Mouse (Mus musculus) midbrain, embryonic 14.5 days (tissue): ENCODE data around the gene Isg20l2. TPM values are rescaled to one million over a fixed set of nuclear protein-coding genes. Genes with fewer than 3 reads are reported as not detected.

Experiments used
- ATAC-seq: fragments of 200-750 bp; cut with Nextera tagmentation; 2 replicates; pipeline ENCODE4 v1.8.0; 2017; ENCODE audit warnings: moderate number of reproducible peaks, moderate library complexity; ENCODE audit not compliant: low FRiP score, low TSS enrichment
- DNase-seq: peaks from one replicate; pipeline ENCODE4 v3.0.0-alpha.2; 2015
- H3K27ac ChIP-seq: fragments of 300-500 bp; sonication (generic); replicated peaks from 2 replicates; pipeline ENCODE4 v1.5.1; 2014; ENCODE audit warnings: mild to moderate bottlenecking, low read depth, low read length, moderate library complexity
- H3K27me3 ChIP-seq: fragments of 300-500 bp; sonication (generic); 2 replicates; pipeline ENCODE4 v1.6.1; 2014; ENCODE audit warnings: low read length, control low read depth, mixed read lengths; ENCODE audit not compliant: control insufficient read depth, insufficient read depth
- H3K36me3 ChIP-seq: fragments of 300-500 bp; sonication (generic); 2 replicates; pipeline ENCODE4 v1.6.1; 2014; ENCODE audit warnings: low read length, control low read depth; ENCODE audit not compliant: control insufficient read depth, insufficient read depth
- H3K4me1 ChIP-seq: fragments of 300-500 bp; sonication (generic); 2 replicates; pipeline ENCODE4 v1.6.1; 2014; ENCODE audit warnings: mild to moderate bottlenecking, antibody characterized with exemption, low read length, control low read depth; ENCODE audit not compliant: control insufficient read depth, insufficient read depth
- H3K4me2 ChIP-seq: fragments of 300-500 bp; sonication (generic); 2 replicates; pipeline ENCODE4 v1.6.1; 2014; ENCODE audit warnings: mild to moderate bottlenecking, low read length, moderate library complexity
- H3K4me3 ChIP-seq: fragments of 300-500 bp; sonication (generic); replicated peaks from 2 replicates; pipeline ENCODE4 v1.5.1; 2014; ENCODE audit warnings: low read depth, low read length
- H3K9ac ChIP-seq: fragments of 300-500 bp; sonication (generic); replicated peaks from 2 replicates; pipeline ENCODE4 v1.6.1; 2014; ENCODE audit warnings: mild to moderate bottlenecking, low read length, moderate library complexity
- H3K9me3 ChIP-seq: fragments of 300-500 bp; sonication (generic); 2 replicates; pipeline ENCODE4 v1.6.1; 2016; ENCODE audit warnings: low read length, control low read depth, mixed read lengths; ENCODE audit not compliant: control insufficient read depth
- WGBS: fragments of 180-500 bp; shearing (Covaris S2); extraction: QIAGEN DNeasy Blood & Tissue Kit; methylation state at CpG from one replicate; pipeline ENCODE4 v1.1.7; 2014; 5-methylcytosine and 5-hydroxymethylcytosine counted together
- polyA plus RNA-seq: library from polyadenylated mRNA; unstranded; fragments of >200 nt; fragmentation: Nextera tagmentation; extraction: Ambion mirVana; gene quantifications from 2 replicates; pipeline ENCODE4 v1.2.1, GENCODE M21; 2014

Gene Isg20l2
- polyA plus RNA-seq, 1 experiment from 2014 or later = 23.2 TPM

DNA sequence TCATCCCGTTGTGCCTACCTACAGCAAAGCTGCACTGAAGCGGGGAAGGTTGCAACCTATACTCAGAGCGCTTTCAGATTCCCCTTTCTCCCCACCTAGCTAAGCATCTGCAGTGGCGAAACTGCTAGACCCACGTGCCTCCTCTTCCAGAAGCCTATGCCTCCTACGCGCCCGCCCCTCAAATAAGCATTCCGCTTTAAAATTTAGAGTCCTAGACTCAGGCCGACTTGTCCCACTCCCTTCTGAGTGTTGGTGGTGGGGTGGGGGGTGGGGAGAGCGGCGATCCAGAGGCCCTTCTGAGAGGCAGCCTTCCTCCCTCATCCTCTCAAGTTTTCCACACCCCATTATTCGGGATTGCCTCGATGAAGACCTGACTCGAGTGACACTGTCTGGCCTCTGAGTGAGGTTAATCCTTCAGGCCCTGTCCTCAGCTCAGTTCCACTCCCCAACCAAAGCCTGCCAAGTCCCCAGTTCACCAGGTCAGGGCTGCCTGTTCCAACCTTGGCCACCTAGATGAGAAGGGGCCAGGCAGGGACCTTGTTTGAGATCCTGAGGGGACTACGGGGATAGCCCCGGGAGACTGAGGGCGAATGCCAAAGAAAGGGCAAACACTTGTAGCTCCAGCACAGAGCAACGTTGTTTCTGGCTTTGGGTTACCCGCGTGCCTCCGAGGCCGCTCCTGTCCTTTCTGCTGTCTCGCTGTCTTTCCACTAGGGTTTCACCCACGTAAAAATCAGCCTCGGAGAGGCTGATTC lies 17.1 kb downstream of the Isg20l2 start:
- WGBS = 4% methylated on average over 26 of the region's 26 CpGs
- peak; percentile 55 for DNase-seq
- Histone ChIP-seq H3K4me3 (peak overlapping the region; percentile 24), H3K4me2 (peak overlapping the region; percentile 58), H3K9ac (peak overlapping the region; percentile 44), H3K36me3 (peaks cover 16% of the 10 kb centered on the region), H3K27me3 (no peaks in the 10 kb centered on the region), H3K9me3 (no peaks in the 10 kb centered on the region), H3K4me1 (peaks cover 65% of the 10 kb centered on the region), H3K27ac (no peak overlapping the region)
- ATAC-seq = no peak

DNA sequence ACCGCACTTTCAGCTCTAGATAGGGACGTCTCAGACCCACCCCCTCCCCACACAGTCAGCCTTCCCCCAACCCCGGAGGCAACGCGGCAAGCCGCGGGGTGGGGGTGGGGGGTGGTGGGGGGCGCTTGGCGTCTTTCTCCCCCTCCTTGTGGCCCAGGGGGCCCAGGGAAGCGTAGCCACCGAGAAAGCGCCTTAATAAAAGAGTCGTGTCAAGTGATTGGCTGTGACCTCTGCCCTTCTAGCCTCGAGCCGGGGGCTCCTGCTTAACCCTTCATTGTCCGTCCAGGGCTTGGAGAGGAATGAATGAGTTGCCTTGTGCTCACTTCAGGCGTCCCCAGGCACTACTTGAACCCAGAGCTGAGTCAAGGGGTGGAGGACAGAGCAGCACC lies 17.7 kb downstream of the Isg20l2 start:
- peak overlapping the region; percentile 58 for H3K4me2 ChIP-seq
- WGBS = 2% methylated on average over 16 of the region's 17 CpGs
- DNase-seq = peak; percentile 37
- no peaks in the 10 kb centered on the region for H3K9me3 ChIP-seq
- peak overlapping the region; percentile 24 for H3K4me3 ChIP-seq
- peaks cover 10% of the 10 kb centered on the region; the same call in 1 of the 2 replicates for H3K36me3 ChIP-seq
- peak overlapping the region; percentile 44 for H3K9ac ChIP-seq
- H3K27me3 ChIP-seq = no peaks in the 10 kb centered on the region
- H3K4me1 ChIP-seq = peaks cover 71% of the 10 kb centered on the region
- H3K27ac ChIP-seq = no peak overlapping the region
- ATAC-seq = no peak

DNA sequence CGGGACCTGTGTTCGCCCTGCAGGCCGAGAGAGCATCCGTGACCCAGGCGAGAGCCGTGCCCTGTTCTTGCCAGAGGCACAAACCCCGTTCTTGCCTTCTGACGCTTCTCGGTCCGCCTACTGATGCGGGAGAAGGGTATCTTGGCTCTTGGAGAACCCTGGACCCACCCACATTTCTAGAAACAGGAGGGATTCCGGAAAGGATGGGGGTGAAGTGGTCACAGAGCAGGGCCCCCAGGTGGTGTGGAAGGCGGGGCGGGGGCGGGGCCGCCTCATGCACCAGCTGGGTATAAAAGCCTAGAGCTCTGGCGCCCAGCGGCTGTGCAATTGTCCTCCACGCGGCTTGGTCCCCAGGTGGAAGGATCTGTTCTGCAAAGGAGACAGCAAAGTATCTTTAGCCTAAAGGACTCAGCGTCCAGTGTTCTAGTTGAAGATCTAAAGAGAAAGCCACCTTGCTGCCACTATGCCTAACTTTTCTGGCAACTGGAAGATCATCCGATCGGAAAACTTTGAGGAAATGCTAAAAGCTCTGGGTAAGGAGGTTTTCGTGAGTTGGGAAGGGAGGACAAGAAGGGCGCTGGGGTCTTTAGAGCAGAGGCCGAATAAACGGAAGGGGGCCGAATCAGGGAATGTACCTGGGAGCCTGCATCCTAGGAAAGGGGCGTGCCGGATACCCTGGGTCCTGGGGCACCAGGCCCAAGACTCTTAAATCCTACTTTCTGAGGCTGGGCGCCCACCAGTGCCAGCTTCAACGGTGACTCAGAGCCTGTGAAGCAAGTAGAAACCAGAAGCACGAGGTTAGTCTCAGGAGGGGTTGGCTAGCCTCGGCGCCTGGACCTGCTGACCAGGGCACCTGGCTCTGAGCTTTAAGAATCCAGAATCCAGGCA lies 18.5 kb downstream of the Isg20l2 start, which contains the start of gene Crabp2:
TSS of gene Crabp2 (plus strand) at position 289 of the 888 bp plus-strand sequence.
- peak; percentile 58 for DNase-seq
- Histone ChIP-seq H3K27me3 (no peaks in the 10 kb centered on the region), H3K36me3 (0 out of 2 replicates have a peak, but pooled peaks cover 4% of the 10 kb centered on the region), H3K27ac (peak within 1 kb of the TSS; percentile 66), H3K9ac (peak within 1 kb of the TSS; percentile 44), H3K4me3 (peak within 1 kb of the TSS; percentile 24), H3K9me3 (no peaks in the 10 kb centered on the region), H3K4me2 (peak within 1 kb of the TSS; percentile 58), H3K4me1 (peaks cover 76% of the 10 kb centered on the region)
- ATAC-seq = no peak
- 1% methylated on average over 35 of the region's 35 CpGs for whole genome bisulfite sequencing

DNA sequence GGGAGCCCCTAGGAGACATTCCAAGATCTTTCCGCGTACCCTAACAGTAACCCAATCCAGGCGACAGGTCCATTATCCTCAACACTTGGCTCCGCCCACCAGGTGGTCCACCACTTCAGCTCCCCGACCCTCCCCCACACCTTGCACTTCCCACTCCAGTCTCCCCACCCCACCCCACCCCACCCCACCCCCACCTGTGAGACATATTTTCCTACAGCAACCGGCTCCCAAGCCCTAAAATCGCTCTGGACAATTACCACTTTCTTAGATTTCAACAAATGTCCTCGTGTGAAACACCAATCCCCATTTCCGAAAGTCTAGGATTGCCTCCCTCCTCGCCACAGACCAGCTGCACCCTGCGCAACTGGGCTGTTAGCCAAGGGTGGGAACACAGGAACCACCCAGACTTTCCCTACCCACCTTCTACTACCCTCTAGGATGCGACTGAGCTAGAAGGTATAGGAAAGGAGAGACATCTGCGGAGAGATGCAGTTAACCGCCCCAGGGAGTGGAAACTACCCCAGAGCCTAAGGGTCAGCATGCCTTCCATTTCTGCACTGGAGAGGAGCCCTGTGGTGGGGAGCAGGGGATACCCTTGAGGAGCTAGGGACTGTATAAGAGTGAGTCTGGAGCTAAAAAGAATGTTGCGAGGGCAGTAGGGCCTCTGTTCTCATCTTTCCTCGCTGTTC lies 19.3 kb downstream of the Isg20l2 start:
- Histone ChIP-seq H3K36me3 (0 out of 2 replicates have a peak, but pooled peaks cover 3% of the 10 kb centered on the region), H3K4me1 (peaks cover 76% of the 10 kb centered on the region), H3K27ac (peak overlapping the region; percentile 66), H3K27me3 (no peaks in the 10 kb centered on the region), H3K4me3 (0 out of 2 replicates have a peak overlapping the region, but pooled peaks have one; percentile 1), H3K9ac (peak overlapping the region; percentile 39; the same call in 1 of the 2 replicates), H3K9me3 (no peaks in the 10 kb centered on the region), H3K4me2 (peak overlapping the region; percentile 58)
- 10% methylated on average over 15 of the region's 16 CpGs for WGBS
- DNase-seq = peak; percentile 35
- no peak for ATAC-seq

DNA sequence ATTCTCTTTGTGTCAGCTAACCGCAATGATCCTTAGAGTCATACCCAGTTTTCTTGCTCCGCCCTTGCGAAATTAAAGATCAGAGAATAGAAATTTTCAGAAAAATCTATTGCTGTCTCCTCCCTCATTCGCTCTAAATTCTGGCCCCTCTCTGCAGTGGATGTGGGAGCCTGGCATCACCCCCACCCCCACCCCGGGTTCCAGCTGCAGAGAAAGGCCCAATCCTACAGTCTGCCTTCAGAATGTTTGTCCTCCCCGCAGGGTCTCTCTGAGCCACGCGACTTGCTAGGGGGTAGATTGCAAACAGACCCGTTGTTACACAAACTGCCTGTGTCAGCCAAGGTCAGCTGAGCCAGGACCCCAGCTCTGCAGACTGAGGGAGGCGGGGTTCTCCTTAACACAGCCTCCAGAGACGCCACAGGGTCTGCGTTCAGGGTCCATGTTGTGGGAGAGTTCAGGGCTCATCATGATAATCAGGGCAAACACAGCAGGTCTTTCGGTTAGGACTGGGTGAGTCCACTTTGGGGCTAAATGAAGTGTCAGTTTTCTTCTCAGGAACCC lies 19.9 kb downstream of the Isg20l2 start:
- Histone ChIP-seq H3K27me3 (no peaks in the 10 kb centered on the region), H3K9me3 (no peaks in the 10 kb centered on the region), H3K4me3 (0 out of 2 replicates have a peak overlapping the region, but pooled peaks have one; percentile 5), H3K27ac (peak overlapping the region; percentile 66), H3K36me3 (no peaks in the 10 kb centered on the region), H3K4me1 (peaks cover 70% of the 10 kb centered on the region), H3K9ac (peak overlapping the region; percentile 39; the same call in 1 of the 2 replicates), H3K4me2 (peak overlapping the region; percentile 58)
- peak; percentile 39 for DNase-seq
- WGBS = 5% methylated on average over 13 of the region's 13 CpGs
- no peak for ATAC-seq

DNA sequence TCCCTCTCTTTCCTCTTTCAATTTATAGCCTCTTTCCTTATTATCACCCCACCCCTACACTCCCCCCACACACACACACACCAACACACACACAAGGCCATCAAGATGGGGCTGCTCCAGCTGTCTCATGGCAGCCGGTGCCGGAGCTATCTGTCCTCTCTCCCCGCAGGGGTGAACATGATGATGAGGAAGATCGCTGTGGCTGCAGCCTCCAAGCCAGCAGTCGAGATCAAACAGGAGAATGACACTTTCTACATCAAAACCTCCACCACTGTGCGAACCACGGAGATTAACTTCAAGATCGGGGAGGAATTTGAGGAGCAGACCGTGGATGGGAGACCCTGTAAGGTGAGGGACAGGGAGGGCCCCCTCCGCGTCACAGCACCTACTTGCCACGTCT lies 21.8 kb downstream of the Isg20l2 start:
- Histone ChIP-seq H3K4me2 (peak overlapping the region; percentile 48), H3K27me3 (no peaks in the 10 kb centered on the region), H3K9ac (peak overlapping the region; percentile 35; the same call in 1 of the 2 replicates), H3K27ac (no peak overlapping the region), H3K4me1 (peaks cover 53% of the 10 kb centered on the region), H3K4me3 (no peak overlapping the region), H3K9me3 (no peaks in the 10 kb centered on the region), H3K36me3 (no peaks in the 10 kb centered on the region)
- no peak for DNase-seq
- WGBS = 17% methylated on average over 12 of the region's 12 CpGs
- no peak for ATAC-seq

DNA sequence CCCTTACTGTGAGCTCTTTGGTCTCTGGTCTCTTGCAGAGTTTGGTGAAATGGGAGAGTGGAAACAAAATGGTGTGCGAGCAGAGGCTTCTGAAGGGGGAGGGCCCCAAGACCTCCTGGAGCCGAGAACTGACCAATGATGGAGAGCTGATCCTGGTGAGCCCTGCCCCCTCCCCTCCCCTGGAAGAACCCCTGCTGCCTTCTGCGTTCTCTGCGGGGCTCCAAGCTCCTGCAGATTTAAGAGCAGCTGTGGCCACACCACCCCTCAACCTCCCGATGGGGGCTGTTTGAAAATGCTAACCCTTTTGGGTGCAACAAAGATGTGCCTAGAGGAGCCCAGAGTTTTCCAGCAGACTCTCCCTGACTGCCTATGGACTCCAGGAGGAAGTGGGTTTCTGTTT lies 22.3 kb downstream of the Isg20l2 start:
- Histone ChIP-seq H3K27ac (no peak overlapping the region; the same call in 1 of the 2 replicates), H3K9ac (peak overlapping the region; percentile 35; the same call in 1 of the 2 replicates), H3K4me1 (peaks cover 48% of the 10 kb centered on the region), H3K4me3 (no peak overlapping the region), H3K27me3 (no peaks in the 10 kb centered on the region), H3K9me3 (no peaks in the 10 kb centered on the region), H3K4me2 (peak overlapping the region; percentile 48), H3K36me3 (no peaks in the 10 kb centered on the region)
- WGBS = 5% methylated on average over 5 of the region's 5 CpGs
- DNase-seq (peak; percentile 63), ATAC-seq (no peak)

DNA sequence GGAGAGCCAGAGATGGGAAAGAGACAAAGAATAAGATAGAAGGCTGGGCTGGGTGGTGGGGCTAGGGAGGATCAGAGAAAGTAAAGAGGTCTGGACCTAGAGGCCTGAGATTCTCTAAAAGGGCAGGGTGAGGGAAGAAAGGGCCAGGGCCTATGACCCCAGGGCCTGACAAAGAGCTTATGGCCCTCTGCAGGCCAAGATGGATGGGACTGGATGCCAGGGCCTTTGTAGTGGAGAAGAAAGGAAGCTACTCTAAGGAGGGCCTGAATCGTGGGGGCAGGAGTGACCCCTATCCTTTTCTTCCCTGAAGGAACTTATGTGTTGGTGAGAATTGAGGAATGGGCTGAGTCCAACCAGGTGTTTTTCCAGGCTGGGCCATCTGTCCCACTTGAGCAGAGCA lies 27.9 kb downstream of the Isg20l2 start:
- ATAC-seq (no peak), DNase-seq (no peak)
- 15% methylated on average over 1 of the region's 1 CpGs for WGBS
- Histone ChIP-seq H3K27me3 (no peaks in the 10 kb centered on the region), H3K4me1 (peaks cover 14% of the 10 kb centered on the region), H3K9me3 (no peaks in the 10 kb centered on the region), H3K36me3 (no peaks in the 10 kb centered on the region), H3K4me3 (no peak overlapping the region), H3K4me2 (no peak overlapping the region), H3K9ac (no peak overlapping the region), H3K27ac (no peak overlapping the region)
